Mouse (Mus musculus): ENCODE measurements around the gene Slc17a1. TPM values are rescaled to one million over a fixed set of nuclear protein-coding genes. Genes with fewer than 3 reads are reported as not detected.

Gene Slc17a1
- polyA plus RNA-seq, 1 experiment: 0.05 TPM

GRCm38 (mm10) chr13:23889011-23889605, 21.6 kb downstream of the Slc17a1 start:
- DNase-seq (ENCODE audit: low read depth): no peak

GRCm38 (mm10) chr13:23892592-23893268, 25.2 kb downstream of the Slc17a1 start:
- DNase-seq (ENCODE audit: low read depth): no peak

DNA sequence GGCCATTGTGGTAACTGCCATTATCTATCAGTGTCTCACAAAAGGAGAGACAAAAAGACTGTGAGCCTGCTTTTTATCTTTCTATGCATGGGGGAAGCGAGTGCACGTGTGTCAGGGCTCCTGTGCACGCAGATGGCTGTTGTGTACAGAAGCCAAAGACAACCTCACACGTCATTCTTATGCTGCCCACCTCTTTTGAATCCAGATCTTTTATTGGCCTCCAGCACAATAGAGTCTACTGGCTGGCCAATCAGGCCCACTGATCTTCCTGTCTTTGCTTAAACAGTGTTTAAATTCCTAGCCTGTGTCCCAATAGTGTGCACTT, 25.7 kb downstream of the Slc17a1 start:
- DNase-seq (ENCODE audit: low read depth): no peak

DNA sequence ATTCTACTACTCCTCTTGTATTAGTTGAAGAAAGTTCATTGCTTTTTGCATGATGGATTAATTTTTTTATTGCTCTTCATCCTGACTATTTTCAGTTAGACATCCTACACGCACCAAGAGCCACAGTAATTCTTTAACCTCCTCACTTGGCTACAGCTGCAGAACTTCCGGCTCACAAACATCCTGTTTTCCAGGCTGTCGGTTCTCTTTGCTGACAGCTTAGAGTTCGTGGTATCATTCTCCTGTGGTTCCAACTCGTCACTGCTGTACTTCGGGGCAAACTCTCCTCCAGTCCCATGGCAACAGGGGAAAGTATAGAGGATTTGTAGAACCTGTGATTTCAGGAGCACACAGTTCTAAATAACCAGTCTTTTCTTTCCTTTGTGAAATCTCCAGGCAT, 30.7 kb downstream of the Slc17a1 start:
- no peak for DNase-seq (ENCODE audit: low read depth)

GRCm38 (mm10) chr13:23906906-23907305, 39.4 kb downstream of the Slc17a1 start:
- DNase-seq (ENCODE audit: low read depth): no peak

DNA sequence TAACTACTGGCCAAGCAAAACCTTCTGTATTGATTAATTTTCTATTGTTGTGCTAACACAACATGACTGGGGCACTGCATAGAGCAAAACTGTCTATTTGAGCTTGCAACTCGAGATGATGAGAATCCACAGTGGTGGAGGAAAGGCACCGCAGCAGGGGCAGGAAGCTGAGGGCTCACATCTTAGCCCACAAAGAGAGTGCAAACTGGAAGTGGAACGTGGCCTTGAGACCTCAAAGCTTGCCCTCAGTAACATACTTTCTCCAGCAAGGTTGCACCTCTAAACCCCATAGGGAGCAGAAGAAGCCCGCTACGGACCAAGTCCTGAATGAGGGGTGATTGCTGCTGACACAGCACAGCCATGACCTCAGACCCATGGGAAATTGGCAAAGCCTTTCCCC, 42.6 kb downstream of the Slc17a1 start:
- DNase-seq (ENCODE audit: low read depth): no peak

DNA sequence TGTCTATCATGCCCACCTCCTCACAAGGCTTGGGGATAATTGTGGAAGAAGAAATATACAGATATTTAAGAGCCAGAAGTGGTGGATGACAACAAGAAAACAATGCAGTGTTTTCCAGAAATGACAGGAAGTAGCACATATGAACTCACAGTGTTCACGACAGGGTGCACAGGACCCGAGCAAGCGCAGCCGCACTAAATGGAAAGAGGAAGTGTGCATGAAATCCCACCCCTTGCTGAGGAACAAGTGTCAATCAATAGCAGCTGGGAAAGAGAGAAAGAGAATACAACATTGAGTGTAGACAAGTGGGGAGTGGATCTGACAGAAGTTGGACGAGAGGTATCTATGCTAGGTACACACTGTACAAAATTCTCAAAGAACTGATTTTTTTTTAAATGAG, 43.8 kb downstream of the Slc17a1 start:
- no peak for DNase-seq (ENCODE audit: low read depth)

DNA sequence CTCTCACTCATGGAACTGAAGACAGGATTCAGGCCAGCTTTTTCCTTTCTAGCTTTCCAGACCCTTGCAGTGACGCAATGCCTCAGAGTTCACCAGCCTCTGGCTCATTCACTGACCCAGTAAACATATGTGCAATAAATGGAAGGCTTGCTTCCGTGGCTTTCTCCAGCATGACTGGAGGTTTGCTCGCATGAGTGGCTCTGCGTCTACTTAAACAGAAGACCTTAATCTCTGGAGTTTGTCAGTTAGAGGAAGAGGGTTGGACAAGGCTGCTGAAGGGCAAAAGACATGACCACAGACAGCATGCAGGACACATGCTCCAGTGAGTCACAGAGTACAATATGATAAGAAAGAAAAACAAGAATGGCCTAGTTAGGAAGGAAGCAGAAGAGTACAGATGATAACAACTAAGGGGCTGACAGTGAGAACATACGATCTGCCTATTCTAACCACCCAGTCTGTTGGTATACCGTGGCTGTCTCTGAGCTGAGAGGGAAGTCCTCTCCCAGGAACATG, 46.3 kb downstream of the Slc17a1 start:
- DNase-seq (ENCODE audit: low read depth): no peak

DNA sequence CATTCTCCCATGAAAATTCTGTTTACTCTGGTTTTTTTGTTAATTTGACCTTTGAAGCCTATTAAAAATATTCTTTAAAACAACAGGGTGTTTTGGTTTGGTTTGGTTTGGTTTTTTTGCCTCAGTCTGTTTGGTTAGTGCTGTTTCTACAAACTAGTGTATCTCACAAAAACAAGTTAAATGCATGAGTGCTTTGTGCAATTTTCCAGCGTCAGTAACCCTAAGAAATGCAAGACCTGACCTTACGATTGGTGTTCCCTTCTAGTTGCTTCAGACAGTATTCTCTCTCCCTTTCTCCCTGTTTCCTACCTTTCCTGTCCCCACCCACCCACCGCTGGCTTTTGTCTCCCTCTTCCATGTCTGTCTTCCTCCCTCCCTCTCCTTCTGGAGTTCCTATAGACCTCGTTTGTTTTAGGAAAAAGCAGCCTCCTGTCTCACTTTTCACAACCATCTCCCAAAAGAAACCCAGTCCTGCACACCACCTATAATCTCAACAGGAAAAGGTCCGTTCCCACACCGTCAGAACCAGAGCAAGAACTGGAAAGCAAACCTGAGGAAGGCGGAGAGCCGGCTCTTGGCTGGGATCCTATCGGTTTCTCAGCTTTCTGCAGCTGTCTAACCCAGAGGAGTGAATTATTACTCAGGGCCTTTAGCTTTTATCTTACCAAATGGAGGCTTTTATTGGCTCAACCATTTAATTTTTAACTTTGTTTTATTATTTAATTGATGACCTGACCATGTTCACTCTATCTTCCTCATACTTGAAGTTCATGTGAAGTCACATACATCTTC, 47.0 kb downstream of the Slc17a1 start, which contains the start of gene Slc17a4:
Gene Slc17a4 (minus strand): TSS at position 634 of the 792 bp plus-strand sequence.
- DNase-seq (ENCODE audit: low read depth): no peak

- no peak for DNase-seq (ENCODE audit: low read depth)
Observed at GRCm38 (mm10) chr13:23916132-23916531, 48.6 kb downstream of the Slc17a1 start.

GRCm38 (mm10) chr13:23917674-23918073, 50.1 kb downstream of the Slc17a1 start:
- no peak for DNase-seq (ENCODE audit: low read depth)

DNA sequence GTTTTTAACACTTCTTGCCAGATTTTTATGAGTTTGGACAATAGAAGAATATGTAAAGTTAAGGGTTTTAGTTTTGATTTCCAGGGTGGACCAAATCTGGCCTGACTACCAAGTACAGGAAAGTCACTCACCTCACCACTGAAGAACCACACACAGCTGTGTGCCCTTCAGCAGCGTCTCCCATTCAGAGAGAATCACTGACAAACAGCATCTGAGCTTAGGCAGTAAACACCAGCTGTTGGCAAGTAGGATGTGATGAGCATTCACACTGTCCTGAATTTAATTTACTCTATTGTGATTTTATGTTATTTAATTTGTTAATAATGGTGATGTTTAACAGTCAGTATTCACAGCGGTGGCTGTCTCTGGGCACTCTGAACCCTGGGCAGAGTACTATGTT, 58.2 kb downstream of the Slc17a1 start:
- DNase-seq (ENCODE audit: low read depth): no peak

DNA sequence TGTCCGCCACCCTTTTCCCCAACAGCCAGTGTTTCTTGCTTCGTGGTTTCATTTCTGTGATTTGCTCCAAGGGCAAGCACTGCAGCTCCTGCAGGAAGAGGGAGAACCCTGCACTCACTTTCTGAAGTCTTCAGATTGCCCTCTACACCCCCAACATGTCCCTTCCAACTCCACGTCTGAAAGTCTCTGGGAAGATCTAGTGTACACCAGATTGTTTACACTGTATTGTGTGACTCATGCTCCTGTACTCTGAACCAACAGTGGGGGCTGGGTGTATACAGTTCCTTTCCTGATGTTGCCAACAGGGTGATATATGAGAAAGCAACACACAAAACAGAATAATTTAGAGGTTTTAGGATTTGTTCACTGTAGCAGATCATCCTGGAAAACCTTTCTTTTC, 61.1 kb downstream of the Slc17a1 start:
- no peak for DNase-seq (ENCODE audit: low read depth)

GRCm38 (mm10) chr13:23930461-23930860, 62.9 kb downstream of the Slc17a1 start:
- no peak for DNase-seq (ENCODE audit: low read depth)

DNA sequence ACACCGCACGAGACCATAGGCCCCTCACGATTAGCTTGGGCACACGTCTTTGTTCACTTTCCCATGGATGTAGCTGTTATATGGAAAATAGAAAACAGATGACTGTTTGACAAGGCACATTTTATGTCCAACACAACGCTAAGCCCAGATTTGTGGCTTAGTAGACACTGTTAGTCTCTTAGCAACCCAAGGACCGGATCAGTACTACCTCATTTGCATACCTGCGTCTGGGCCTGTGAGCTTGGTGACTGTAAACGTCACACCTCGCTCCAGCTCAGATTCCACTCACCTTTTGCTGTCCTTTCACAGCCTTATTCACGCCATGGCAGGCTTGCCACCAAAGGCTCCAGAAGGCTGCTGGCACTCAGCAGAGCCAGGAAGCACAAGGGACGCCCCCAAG, 63.4 kb downstream of the Slc17a1 start:
- no peak for DNase-seq (ENCODE audit: low read depth)

- DNase-seq (ENCODE audit: low read depth): no peak
Observed at GRCm38 (mm10) chr13:23933421-23934210, 66.1 kb downstream of the Slc17a1 start, which contains the start of gene Hist1h2ba. Hist1h2ba (minus strand) TSS chr13:23934156.

DNA sequence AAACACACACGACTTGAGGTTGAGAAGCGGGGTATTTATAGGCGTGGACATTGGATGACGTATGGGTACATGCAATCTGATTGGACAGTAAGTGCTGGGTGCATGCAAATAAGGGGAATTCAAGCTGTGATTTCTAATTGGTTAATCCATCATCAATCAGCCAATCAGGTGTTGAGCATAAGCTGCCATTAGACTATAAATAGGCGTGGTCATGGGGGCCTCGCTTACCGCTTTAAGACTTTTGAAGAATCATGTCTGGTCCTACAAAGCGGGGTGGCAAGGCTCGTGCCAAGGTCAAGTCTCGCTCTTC, 66.6 kb downstream of the Slc17a1 start, which contains the start of gene Hist1h2aa:
Gene Hist1h2aa (plus strand): TSS at position 252 of the 310 bp plus-strand sequence.
- no peak for DNase-seq (ENCODE audit: low read depth)

DNA sequence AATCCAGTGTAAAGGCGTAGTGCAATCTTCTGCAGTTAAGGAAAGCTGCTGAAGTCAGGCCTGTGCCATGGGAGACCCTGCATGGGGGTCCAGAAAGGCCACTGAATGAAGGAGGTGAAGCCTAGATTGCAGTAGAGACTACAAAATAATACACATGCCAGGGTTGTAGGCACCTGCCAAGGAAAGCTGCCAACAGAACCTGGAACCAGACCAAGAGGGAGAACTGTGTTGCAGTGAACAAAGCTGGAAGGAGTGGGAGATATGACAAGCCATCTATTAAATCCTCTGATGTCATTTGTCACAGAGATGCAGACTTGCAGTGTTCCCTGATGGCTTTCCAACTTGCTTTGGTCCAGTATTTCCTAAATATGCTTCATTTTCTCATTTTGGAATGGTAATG, 71.1 kb downstream of the Slc17a1 start:
- DNase-seq (ENCODE audit: low read depth): no peak

DNA sequence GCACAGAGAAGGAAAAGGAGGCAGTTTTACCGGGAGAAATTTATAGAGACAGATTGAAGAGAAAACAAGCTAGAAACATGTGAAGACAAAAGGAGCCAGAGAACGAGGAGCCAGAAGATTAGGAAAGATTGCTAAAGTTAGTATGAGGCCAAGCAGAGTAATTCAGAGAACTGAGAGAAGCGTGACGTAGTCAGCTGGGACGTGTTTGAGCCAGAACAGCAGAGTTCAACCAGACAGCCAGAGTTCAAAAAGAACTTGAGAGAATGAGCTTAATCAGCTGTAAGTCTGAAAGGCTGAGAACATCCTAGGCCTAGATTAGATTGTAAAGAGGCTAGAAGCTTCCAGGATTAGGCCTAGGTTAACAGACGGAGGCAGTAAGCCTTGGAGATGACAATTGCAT, 72.7 kb downstream of the Slc17a1 start:
- DNase-seq (ENCODE audit: low read depth): no peak

DNA sequence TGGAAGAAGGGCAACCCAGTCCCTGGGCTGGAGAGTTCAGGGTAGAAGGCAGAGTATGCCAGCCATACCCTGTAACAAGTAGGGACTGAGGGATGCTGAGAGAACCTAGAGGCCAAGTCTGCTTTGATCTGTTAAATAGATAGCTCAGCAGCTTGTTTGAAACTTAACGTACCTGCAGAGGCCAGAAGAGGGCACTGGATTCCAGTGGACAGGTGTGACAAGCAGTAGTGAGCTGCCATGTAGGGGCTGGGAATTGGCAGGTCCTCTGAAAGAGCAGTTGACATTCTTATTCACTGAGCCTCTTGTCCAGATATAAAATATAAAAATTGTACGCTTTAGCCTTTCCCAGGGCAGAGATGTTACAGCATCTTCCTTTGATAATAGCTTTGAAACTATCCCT, 75.3 kb downstream of the Slc17a1 start:
- DNase-seq (ENCODE audit: low read depth): no peak
